Mouse (Mus musculus): ENCODE data around the gene Elmsan1.
"Not testable (repeated sequence)": the region's sequence is repeated elsewhere in the genome, so short reads cannot be mapped to it uniquely, and the experiment has no call there.

The Elmsan1 gene

GRCm38 (mm10) chr12:84218289-84219120 lies at the start of gene Elmsan1:
Elmsan1 (minus strand) TSS chr12:84218881.
- in situ Hi-C loops (cut with MboI, MseI), result loop anchor here (10.0 kb wide), 1 partner anchor 534 kb away; the partner anchor contains the start of gene Psen1

- in situ Hi-C loops (cut with MboI, MseI), result no loop called here
These were observed 48.6 kb upstream of the Elmsan1 start for GRCm38 (mm10) chr12:84267264-84267663.

GRCm38 (mm10) chr12:84260363-84260762 lies 41.7 kb upstream of the Elmsan1 start:
- in situ Hi-C loops (cut with MboI, MseI), result no loop called here

- in situ Hi-C loops (cut with MboI, MseI), result loop anchor here (5.0 kb wide), 1 partner anchor 93 kb away; no protein-coding TSS in a partner anchor
These were observed 36.2 kb upstream of the Elmsan1 start for GRCm38 (mm10) chr12:84254886-84255285.

- in situ Hi-C loops (cut with MboI, MseI), result loop anchor here (5.0 kb wide), 1 partner anchor 91 kb away; no protein-coding TSS in a partner anchor
These were observed 34.1 kb upstream of the Elmsan1 start for GRCm38 (mm10) chr12:84252811-84253210.

GRCm38 (mm10) chr12:84249217-84249616 lies 30.5 kb upstream of the Elmsan1 start:
- in situ Hi-C loops (cut with MboI, MseI), result no loop called here

GRCm38 (mm10) chr12:84245683-84246082 lies 27.0 kb upstream of the Elmsan1 start:
- in situ Hi-C loops (cut with MboI, MseI), result no loop called here

GRCm38 (mm10) chr12:84243076-84243770 lies 24.5 kb upstream of the Elmsan1 start:
- in situ Hi-C loops (cut with MboI, MseI), result no loop called here

GRCm38 (mm10) chr12:84237036-84237435 lies 18.4 kb upstream of the Elmsan1 start:
- in situ Hi-C loops (cut with MboI, MseI), result not testable (repeated sequence)

GRCm38 (mm10) chr12:84235981-84236752 lies 17.5 kb upstream of the Elmsan1 start:
- in situ Hi-C loops (cut with MboI, MseI), result no loop called here

- in situ Hi-C loops (cut with MboI, MseI), result no loop called here
These were observed 16.9 kb upstream of the Elmsan1 start for GRCm38 (mm10) chr12:84235577-84235976.

- in situ Hi-C loops (cut with MboI, MseI), result no loop called here
These were observed 14.9 kb upstream of the Elmsan1 start for GRCm38 (mm10) chr12:84233488-84234100.

GRCm38 (mm10) chr12:84226117-84226840 lies 7.6 kb upstream of the Elmsan1 start:
- in situ Hi-C loops (cut with MboI, MseI), result no loop called here

GRCm38 (mm10) chr12:84222405-84222961 lies 3.8 kb upstream of the Elmsan1 start:
- in situ Hi-C loops (cut with MboI, MseI), result no loop called here

- in situ Hi-C loops (cut with MboI, MseI), result no loop called here
These were observed 2.5 kb upstream of the Elmsan1 start for GRCm38 (mm10) chr12:84220951-84221891.

- in situ Hi-C loops (cut with MboI, MseI), result no loop called here
These were observed 1.8 kb upstream of the Elmsan1 start for GRCm38 (mm10) chr12:84220515-84220914.

GRCm38 (mm10) chr12:84219121-84219561 lies 460 bp upstream of the Elmsan1 start:
- in situ Hi-C loops (cut with MboI, MseI), result loop anchor here (10.0 kb wide), 1 partner anchor 534 kb away; the partner anchor contains the start of gene Psen1

- in situ Hi-C loops (cut with MboI, MseI), result loop anchor here (10.0 kb wide), 1 partner anchor 533 kb away; the partner anchor contains the start of gene Psen1
These were observed 1.1 kb downstream of the Elmsan1 start for GRCm38 (mm10) chr12:84217508-84218131.

Measured in T-helper 2 cell (primary cell).